Mouse (Mus musculus) megakaryocyte progenitor cell, adult 5-6 weeks (primary cell): ENCODE results near the gene Eef2. TPM values are rescaled to one million over a fixed set of nuclear protein-coding genes. Genes with fewer than 3 reads are reported as not detected.
"Not testable (repeated sequence)": the region's sequence is repeated elsewhere in the genome, so short reads cannot be mapped to it uniquely, and the experiment has no call there.

ENCODE experiments used
- ATAC-seq: replicated peaks from 2 replicates; pipeline ENCODE4 v1.8.0; 2016; ENCODE audit warnings: mild to moderate bottlenecking, moderate TSS enrichment, inconsistent platforms; ENCODE audit not compliant: poor library complexity
- total RNA-seq, 2 experiments: library from RNA; stranded (forward) in 1 of 2; stranded (reverse) in 1 of 2; fragments of 157-497, 149-512 nt in 1 of 2; fragments of 200-1000 nt in 1 of 2; gene quantifications; 2 replicates each; pipeline versions ENCODE4 v1.2.3 to v1.2.4; 2015 to 2017

Eef2 gene
- total RNA-seq, 2 experiments from 2014 or later, result 526 to 1,508 TPM

- ATAC-seq, result no peak
These were observed 22.6 kb downstream of the Eef2 start for GRCm38 (mm10) chr10:81198990-81199389.

DNA sequence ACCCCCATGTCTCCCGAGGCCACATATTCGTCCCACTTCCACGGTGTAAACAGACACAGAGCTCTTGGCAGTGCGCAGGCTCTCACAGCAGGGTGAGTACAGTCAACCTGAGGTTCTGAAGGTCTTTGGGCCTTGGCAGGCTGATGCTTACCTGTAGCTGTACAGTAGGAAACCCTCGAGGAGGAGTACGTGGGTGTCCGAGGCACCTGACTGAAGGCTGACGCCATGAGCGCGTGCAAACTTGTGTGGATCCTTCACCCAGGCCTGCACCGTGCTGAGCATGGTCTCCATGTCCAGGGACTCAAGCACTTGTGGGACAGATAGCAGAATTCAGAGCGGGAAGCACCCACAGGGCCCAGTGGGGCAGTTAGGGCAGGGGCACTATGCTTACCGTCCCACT lies 23.7 kb downstream of the Eef2 start:
- ATAC-seq, result no peak

GRCm38 (mm10) chr10:81200605-81201287 lies 24.3 kb downstream of the Eef2 start:
- no peak for ATAC-seq

DNA sequence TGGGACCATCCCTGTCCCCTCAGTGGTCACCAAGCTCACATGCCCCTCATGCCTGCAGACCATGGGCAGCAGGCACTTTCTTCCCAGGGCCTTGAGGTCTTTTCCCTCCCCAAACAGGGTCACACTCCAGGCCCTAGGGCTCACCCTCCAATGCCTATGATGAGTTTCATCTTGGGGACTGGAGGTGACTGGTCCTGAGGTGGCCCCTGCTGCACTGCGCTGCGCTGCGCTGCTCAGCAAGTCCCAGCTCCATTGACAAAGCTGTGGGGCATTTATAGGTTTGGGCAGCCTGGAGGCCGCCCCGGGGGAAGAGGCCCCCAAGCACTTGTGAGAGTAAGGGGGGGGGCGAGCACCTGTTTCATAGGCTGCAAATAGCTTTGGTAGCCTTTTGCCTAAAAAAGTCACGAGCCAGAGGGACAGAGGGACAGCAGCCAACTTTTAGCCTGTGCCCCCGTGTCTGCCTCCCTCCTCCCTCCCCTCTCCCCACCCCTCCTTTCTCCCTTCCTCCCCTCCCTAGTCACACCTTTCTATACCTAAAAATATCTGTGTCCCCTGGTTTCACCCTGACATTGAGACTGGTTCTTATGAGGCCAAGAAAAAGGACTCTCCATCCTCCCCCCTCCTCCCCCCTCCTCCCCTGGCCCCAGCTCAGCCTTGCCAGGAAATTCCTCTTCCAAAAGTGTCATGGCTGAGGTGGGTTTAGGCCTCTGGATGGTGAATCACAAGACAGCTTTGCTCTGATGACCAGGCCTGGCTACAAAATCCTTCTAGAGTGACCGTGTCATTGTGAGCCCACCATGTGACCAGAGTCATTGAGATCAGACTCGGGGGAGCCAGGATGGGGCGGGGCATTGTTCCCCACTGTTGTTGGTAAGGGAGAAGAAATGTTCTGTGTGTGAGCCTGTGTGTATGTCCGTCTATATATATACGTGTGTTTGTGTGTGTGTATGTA lies 25.7 kb downstream of the Eef2 start, which contains the start of gene Nmrk2:
Gene Nmrk2, minus strand, starts transcription at position 245 of the 952 bp plus-strand sequence.
- no peak for ATAC-seq

- ATAC-seq, result peak; percentile 92
These were observed 26.7 kb downstream of the Eef2 start for GRCm38 (mm10) chr10:81202978-81203720.

DNA sequence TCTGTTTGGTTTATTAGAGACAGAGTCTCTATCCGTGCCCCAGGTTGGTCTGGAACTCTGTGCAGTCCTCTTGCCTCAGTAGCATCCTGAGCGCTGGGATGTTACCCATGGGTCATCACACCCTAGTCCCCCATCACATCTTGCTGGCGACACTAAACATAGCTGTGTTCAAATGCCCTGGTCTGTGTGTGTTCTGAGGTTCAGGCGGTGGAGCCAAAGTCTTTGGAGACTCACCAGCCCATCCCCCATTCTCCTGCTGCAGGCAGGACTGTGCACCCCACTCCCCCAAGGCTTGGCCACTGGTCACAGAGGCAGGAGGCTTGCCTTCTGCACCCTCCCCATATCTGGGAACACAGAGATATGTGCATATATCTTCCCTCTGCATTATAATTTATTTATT lies 27.7 kb downstream of the Eef2 start:
- ATAC-seq, result no peak

DNA sequence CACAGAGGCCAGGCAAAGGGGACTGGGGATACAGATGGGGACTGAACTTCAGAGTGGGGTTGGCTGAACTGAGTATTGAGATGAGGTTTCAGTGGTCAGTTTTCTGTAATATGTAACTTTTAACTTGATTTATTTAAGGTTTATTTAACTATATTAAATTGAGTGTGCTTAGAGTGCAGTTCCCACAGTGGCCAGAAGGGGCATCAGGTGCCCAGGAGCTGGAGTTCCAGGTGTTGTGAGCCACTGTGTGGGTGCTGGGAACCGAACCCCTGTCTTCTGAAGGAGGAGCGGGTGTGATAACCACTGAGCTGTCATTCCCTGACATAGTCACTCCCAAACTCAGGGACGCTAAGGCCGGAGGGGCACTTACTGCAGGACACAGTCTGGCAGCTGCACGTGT lies 33.7 kb downstream of the Eef2 start:
- ATAC-seq, result no peak

GRCm38 (mm10) chr10:81216260-81216659 lies 39.8 kb downstream of the Eef2 start:
- 0 out of 2 replicates have a peak, but pooled peaks have one; percentile 24 for ATAC-seq

GRCm38 (mm10) chr10:81216810-81217209 lies 40.4 kb downstream of the Eef2 start:
- no peak for ATAC-seq

DNA sequence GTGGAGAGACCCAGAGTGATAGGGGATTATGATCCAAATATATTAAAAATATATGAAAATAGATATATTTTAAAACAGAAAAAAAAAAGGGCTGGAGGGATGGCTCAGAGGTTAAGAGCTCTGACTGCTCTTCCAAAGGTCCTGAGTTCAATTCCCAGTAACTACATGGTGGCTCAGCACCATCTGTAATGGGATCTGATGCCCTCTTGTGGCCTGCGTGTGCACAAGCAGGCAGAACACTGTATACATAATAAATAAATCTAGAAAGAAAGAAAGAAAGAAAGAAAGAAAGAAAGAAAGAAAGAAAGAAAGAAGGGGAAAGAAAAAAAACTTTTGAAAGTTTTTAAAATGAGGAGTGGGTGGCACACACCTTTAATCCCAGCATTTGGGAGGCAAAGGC lies 40.8 kb downstream of the Eef2 start:
- peak; percentile 45; the same call in 1 of the 2 replicates for ATAC-seq

DNA sequence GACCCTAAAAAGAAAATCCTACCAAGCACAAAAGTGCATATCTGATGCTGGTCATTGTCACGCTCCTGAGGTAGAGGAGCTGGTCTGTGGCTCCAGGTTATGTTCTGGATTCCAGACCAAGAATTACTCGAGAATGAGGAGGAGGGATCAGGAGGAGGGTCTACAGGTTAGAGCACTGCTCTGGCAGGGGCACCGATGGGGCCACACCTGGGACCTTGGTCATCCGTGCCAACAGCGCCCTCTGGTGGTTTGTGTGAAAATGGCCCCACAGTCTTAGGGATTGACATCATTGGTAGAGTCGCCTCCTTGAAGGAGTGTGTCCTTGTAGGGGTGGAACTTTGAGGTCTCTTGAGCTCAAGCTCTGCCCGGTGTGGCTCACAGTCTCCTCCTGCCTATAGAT lies 41.5 kb downstream of the Eef2 start:
- peak; percentile 88 for ATAC-seq

- ATAC-seq, result peak; percentile 66
These were observed 45.1 kb downstream of the Eef2 start for GRCm38 (mm10) chr10:81221402-81222015.

DNA sequence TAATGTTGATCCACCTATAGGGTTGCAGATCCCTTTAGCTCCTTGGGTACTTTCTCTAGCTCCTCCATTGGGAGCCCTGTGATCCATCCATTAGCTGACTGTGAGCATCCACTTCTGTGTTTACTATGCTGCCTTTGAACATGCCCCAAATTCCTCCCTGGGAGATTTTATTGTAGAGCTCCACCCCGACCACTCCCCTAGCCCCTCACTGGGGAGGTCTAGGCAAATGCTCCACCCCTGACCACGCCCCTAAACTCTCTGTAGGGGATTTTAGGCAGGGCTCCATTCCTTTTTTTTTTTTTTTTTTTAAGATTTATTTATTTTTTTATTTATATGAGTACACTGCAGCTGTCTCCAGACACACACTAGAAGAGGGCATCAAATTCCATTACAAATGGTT lies 47.3 kb downstream of the Eef2 start:
- not testable (repeated sequence) for ATAC-seq

GRCm38 (mm10) chr10:81229735-81230437 lies 53.5 kb downstream of the Eef2 start:
- no peak for ATAC-seq

GRCm38 (mm10) chr10:81230438-81231332 lies 54.3 kb downstream of the Eef2 start, which contains the start of gene Atcay:
Gene Atcay, minus strand, starts transcription at chr10:81230833.
- peak; percentile 29; the same call in 1 of the 2 replicates for ATAC-seq

DNA sequence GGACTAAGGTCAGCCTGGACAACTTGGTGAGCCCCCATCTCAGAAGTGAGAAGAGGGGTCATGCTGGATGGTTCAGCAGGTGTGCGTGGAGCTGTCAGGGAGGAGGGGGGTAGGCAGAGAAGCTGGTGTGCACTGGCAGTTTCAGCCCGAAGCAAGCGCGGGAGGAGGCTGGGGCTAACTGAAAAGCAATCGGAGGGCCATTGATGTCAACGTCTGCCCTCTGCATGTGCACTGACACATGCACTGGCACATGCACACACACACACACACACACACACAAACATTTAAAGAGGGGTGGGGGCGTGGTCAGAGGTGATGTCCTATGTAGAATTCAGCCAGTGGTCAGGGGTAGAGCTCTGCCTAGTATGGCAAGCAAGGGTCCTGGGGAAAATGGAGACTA lies 55.0 kb downstream of the Eef2 start:
- ATAC-seq, result no peak
